Mouse (Mus musculus): ENCODE data around the gene Adamts4. TPM values are rescaled to one million over a fixed set of nuclear protein-coding genes. Genes with fewer than 3 reads are reported as not detected.
A peak's percentile ranks its signal among the peaks of the same experiment; 100 is the strongest.

Adamts4 gene
- polyA plus RNA-seq, 1 experiment from 2014 or later = 26.0 TPM

GRCm38 (mm10) chr1:171221281-171222193, 28.7 kb upstream of the Adamts4 start:
- H3K4me2 ChIP-seq (replicated peaks) = peak overlapping the region; percentile 86
- H3K4me1 ChIP-seq = peaks cover 12% of the 10 kb centered on the region
- peaks cover 14% of the 10 kb centered on the region; the same call in 1 of the 2 replicates for H3K36me3 ChIP-seq
- peak overlapping the region; percentile 31 for H3K9ac ChIP-seq
- no peak for ATAC-seq (ENCODE audit: insufficient number of reproducible peaks, low FRiP score, low TSS enrichment, low read depth)
- H3K27ac ChIP-seq (replicated peaks) = no peak overlapping the region
- WGBS = 6% methylated on average over 22 of the region's 22 CpGs
- no peaks in the 10 kb centered on the region for H3K27me3 ChIP-seq
- H3K9me3 ChIP-seq (replicated peaks) = no peaks in the 10 kb centered on the region
- H3K4me3 ChIP-seq (replicated peaks) = peak overlapping the region; percentile 72

GRCm38 (mm10) chr1:171222238-171223155, 27.7 kb upstream of the Adamts4 start, which contains the start of gene Tomm40l:
Tomm40l (minus strand) TSS chr1:171222514.
- WGBS = under 1% methylated on average over 28 of the region's 28 CpGs
- H3K36me3 ChIP-seq = peaks cover 14% of the 10 kb centered on the region; the same call in 1 of the 2 replicates
- peak; percentile 97 for ATAC-seq (ENCODE audit: insufficient number of reproducible peaks, low FRiP score, low TSS enrichment, low read depth)

GRCm38 (mm10) chr1:171223168-171223567, 27.1 kb upstream of the Adamts4 start:
- Histone ChIP-seq H3K4me2 (replicated peaks) (peak overlapping the region; percentile 86), H3K27ac (replicated peaks) (peak overlapping the region; percentile 94), H3K9me3 (replicated peaks) (no peaks in the 10 kb centered on the region), H3K9ac (no peak overlapping the region), H3K27me3 (no peaks in the 10 kb centered on the region), H3K4me1 (peaks cover 12% of the 10 kb centered on the region), H3K4me3 (replicated peaks) (peak overlapping the region; percentile 72), H3K36me3 (peaks cover 11% of the 10 kb centered on the region; the same call in 1 of the 2 replicates)
- ATAC-seq (ENCODE audit: insufficient number of reproducible peaks, low FRiP score, low TSS enrichment, low read depth) = no peak
- WGBS = 82% methylated on average over 6 of the region's 6 CpGs

More at GRCm38 (mm10) chr1:171222238-171223155, 27.7 kb upstream of the Adamts4 start, which contains the start of gene Tomm40l:
- H3K4me1 ChIP-seq = peaks cover 12% of the 10 kb centered on the region
- H3K4me2 ChIP-seq (replicated peaks) = peak within 1 kb of the TSS; percentile 86
- H3K9me3 ChIP-seq (replicated peaks) = no peaks in the 10 kb centered on the region
- H3K27me3 ChIP-seq = no peaks in the 10 kb centered on the region
- H3K4me3 ChIP-seq (replicated peaks) = peak within 1 kb of the TSS; percentile 72
- H3K27ac ChIP-seq (replicated peaks) = peak within 1 kb of the TSS; percentile 94
- peak within 1 kb of the TSS; percentile 31 for H3K9ac ChIP-seq

- Histone ChIP-seq H3K4me1 (peaks cover 12% of the 10 kb centered on the region), H3K27me3 (no peaks in the 10 kb centered on the region), H3K4me3 (replicated peaks) (no peak overlapping the region), H3K9me3 (replicated peaks) (no peaks in the 10 kb centered on the region), H3K9ac (no peak overlapping the region), H3K4me2 (replicated peaks) (no peak overlapping the region), H3K27ac (replicated peaks) (no peak overlapping the region), H3K36me3 (peaks cover 10% of the 10 kb centered on the region; the same call in 1 of the 2 replicates)
- ATAC-seq (ENCODE audit: insufficient number of reproducible peaks, low FRiP score, low TSS enrichment, low read depth) = no peak
- 79% methylated on average over 2 of the region's 2 CpGs for WGBS
Observed at GRCm38 (mm10) chr1:171223796-171224195, 26.4 kb upstream of the Adamts4 start.

- Histone ChIP-seq H3K27ac (replicated peaks) (no peak within 1 kb of the TSS), H3K9ac (no peak within 1 kb of the TSS), H3K27me3 (no peaks in the 10 kb centered on the region), H3K4me2 (replicated peaks) (no peak within 1 kb of the TSS), H3K4me3 (replicated peaks) (no peak within 1 kb of the TSS), H3K4me1 (peaks cover 13% of the 10 kb centered on the region), H3K9me3 (replicated peaks) (no peaks in the 10 kb centered on the region), H3K36me3 (peaks cover under 1% of the 10 kb centered on the region; the same call in 1 of the 2 replicates)
- 76% methylated on average over 5 of the region's 5 CpGs for WGBS
- no peak for ATAC-seq (ENCODE audit: insufficient number of reproducible peaks, low FRiP score, low TSS enrichment, low read depth)
Observed at GRCm38 (mm10) chr1:171224857-171225256, 25.4 kb upstream of the Adamts4 start, which contains the start of gene Apoa2. Apoa2 (plus strand) TSS chr1:171225054.

GRCm38 (mm10) chr1:171226780-171227179, 23.4 kb upstream of the Adamts4 start:
- H3K36me3 ChIP-seq = no peaks in the 10 kb centered on the region
- peaks cover 13% of the 10 kb centered on the region for H3K4me1 ChIP-seq
- ATAC-seq (ENCODE audit: insufficient number of reproducible peaks, low FRiP score, low TSS enrichment, low read depth) = no peak
- no peak overlapping the region for H3K27ac ChIP-seq (replicated peaks)
- no peak overlapping the region for H3K4me3 ChIP-seq (replicated peaks)
- 57% methylated on average over 4 of the region's 4 CpGs for WGBS
- no peak overlapping the region for H3K9ac ChIP-seq
- no peaks in the 10 kb centered on the region for H3K27me3 ChIP-seq
- H3K9me3 ChIP-seq (replicated peaks) = no peaks in the 10 kb centered on the region
- H3K4me2 ChIP-seq (replicated peaks) = no peak overlapping the region

GRCm38 (mm10) chr1:171227879-171228278, 22.3 kb upstream of the Adamts4 start:
- H3K36me3 ChIP-seq = no peaks in the 10 kb centered on the region
- H3K9me3 ChIP-seq (replicated peaks) = no peaks in the 10 kb centered on the region
- H3K9ac ChIP-seq = no peak overlapping the region
- no peak overlapping the region for H3K4me2 ChIP-seq (replicated peaks)
- H3K27me3 ChIP-seq = no peaks in the 10 kb centered on the region
- no peak overlapping the region for H3K27ac ChIP-seq (replicated peaks)
- ATAC-seq (ENCODE audit: insufficient number of reproducible peaks, low FRiP score, low TSS enrichment, low read depth) = no peak
- H3K4me1 ChIP-seq = peaks cover 10% of the 10 kb centered on the region; the same call in 1 of the 2 replicates
- H3K4me3 ChIP-seq (replicated peaks) = no peak overlapping the region
- 100% methylated on average over 1 of the region's 1 CpGs for WGBS

- Histone ChIP-seq H3K4me2 (replicated peaks) (no peak overlapping the region), H3K27ac (replicated peaks) (no peak overlapping the region), H3K27me3 (no peaks in the 10 kb centered on the region), H3K4me1 (peaks cover 10% of the 10 kb centered on the region; the same call in 1 of the 2 replicates), H3K36me3 (peaks cover 15% of the 10 kb centered on the region), H3K9ac (no peak overlapping the region), H3K4me3 (replicated peaks) (no peak overlapping the region), H3K9me3 (replicated peaks) (no peaks in the 10 kb centered on the region)
- no peak for ATAC-seq (ENCODE audit: insufficient number of reproducible peaks, low FRiP score, low TSS enrichment, low read depth)
- WGBS = 43% methylated on average over 6 of the region's 6 CpGs
Observed at GRCm38 (mm10) chr1:171229750-171230149, 20.5 kb upstream of the Adamts4 start.

GRCm38 (mm10) chr1:171230215-171230614, 20.0 kb upstream of the Adamts4 start:
- no peak for ATAC-seq (ENCODE audit: insufficient number of reproducible peaks, low FRiP score, low TSS enrichment, low read depth)
- H3K4me3 ChIP-seq (replicated peaks) = no peak overlapping the region
- WGBS = 35% methylated on average over 3 of the region's 3 CpGs
- H3K27ac ChIP-seq (replicated peaks) = no peak overlapping the region
- no peak overlapping the region for H3K9ac ChIP-seq
- H3K4me1 ChIP-seq = peaks cover 10% of the 10 kb centered on the region; the same call in 1 of the 2 replicates
- peaks cover 20% of the 10 kb centered on the region for H3K36me3 ChIP-seq
- no peaks in the 10 kb centered on the region for H3K27me3 ChIP-seq
- no peak overlapping the region for H3K4me2 ChIP-seq (replicated peaks)
- H3K9me3 ChIP-seq (replicated peaks) = no peaks in the 10 kb centered on the region

GRCm38 (mm10) chr1:171231844-171232243, 18.4 kb upstream of the Adamts4 start:
- H3K9ac ChIP-seq = no peak overlapping the region
- peaks cover 35% of the 10 kb centered on the region for H3K36me3 ChIP-seq
- H3K9me3 ChIP-seq (replicated peaks) = no peaks in the 10 kb centered on the region
- H3K4me2 ChIP-seq (replicated peaks) = no peak overlapping the region
- ATAC-seq (ENCODE audit: insufficient number of reproducible peaks, low FRiP score, low TSS enrichment, low read depth) = no peak
- H3K27me3 ChIP-seq = no peaks in the 10 kb centered on the region
- 44% methylated on average over 4 of the region's 4 CpGs for WGBS
- H3K4me3 ChIP-seq (replicated peaks) = no peak overlapping the region
- peaks cover 10% of the 10 kb centered on the region; the same call in 1 of the 2 replicates for H3K4me1 ChIP-seq
- H3K27ac ChIP-seq (replicated peaks) = no peak overlapping the region

Data from embryonic facial prominence, embryonic 15.5 days (tissue).